Mouse (Mus musculus) lung, adult 18-20 months (tissue): ENCODE measurements around the gene Cbwd1.

Experiments used
- DNase-seq, 2 experiments: peaks; one replicate each; pipeline ENCODE4 v3.0.0; 2022; ENCODE audit warnings: mixed read lengths in 2 of 2

Cbwd1 gene

DNA sequence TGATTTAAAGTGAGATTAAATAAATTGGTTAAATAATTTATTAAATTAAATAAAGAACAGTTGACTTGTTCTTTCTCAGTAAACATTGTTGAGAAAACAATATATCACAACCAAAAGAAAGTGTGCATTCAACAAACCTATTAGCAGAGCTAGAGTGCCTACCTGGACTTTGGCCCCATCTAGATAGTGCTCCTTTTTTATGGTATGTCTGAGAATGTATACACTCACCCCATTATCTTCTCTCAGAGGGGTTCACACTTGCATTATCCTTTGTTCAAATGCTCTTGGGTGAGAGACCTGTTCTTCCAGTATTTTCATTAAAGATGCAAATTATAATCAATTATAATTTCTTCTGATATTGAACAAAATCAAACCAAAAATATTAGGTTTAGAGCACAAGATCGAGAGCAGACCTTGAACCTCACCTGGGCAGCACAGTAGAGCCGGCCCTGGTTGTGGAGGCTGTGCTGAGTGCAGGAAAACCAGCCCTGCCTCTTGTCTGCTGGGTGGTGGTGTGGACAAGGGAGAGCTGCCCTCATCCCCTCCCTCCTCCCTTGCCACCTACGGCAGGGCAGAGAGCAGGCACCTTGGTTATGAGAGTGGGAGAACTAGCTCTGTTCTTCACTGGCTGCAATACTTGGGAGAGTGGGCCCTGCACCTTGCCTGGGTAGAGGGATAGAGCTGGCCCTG lies 11.4 kb upstream of the Cbwd1 start:
- no peak for DNase-seq

DNA sequence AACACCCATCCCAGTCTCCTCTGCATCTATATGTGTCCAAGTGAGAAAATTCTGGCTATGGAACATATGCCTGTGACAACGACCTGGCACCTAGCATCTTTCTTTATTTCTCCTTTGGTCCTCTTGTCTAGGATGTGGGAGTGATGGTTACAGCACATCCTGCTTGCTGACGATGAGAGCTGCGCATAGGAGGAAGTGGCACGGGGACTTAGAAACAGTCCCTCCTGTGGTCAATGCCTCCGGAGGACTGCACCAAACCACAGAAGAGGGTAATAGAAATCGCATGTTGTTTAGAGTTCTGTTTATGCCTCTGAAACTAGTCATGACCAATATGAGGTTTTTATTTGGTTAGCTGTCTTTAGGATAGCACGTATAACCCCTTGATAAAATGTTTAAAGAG lies 9.9 kb upstream of the Cbwd1 start:
- peak; percentile 21 to 24 for DNase-seq

DNA sequence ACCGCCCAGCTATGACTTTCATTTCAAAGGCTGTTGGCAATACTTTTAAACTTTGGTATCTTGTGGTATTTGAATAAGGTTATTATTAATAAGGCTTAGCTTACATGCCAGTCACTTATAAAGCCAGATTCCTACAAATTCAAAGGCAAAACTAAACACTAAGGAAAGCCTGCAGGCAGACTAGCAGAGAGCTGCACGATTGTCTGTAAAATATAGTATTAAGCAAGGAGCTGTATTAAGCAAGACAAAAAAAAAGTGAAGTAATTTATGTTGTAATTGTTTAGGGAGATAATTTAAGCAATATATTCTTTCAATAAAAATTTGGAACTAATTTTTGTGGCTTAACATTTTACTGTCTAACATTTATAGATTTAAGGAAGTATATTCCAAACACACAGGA lies 5.5 kb upstream of the Cbwd1 start:
- no peak for DNase-seq

DNA sequence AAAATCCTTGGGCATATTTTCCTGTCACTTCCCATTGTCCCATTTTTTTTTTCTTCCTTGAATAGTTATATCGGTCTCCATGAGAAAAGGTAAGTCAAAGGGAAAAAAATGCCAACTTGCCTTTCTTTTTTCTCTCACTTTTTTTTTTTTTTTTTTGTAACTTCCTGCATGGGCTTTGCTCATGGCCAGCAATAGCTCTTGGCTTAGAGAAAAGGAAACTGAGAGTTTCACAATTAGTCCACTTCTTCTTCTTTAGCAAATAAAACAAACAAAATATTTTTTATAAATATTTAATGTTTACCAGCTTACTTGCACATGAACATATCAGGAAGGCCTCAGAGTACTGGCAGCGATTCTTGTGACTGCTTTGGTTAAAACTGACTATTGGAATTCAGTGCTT lies 4.8 kb upstream of the Cbwd1 start:
- DNase-seq = no peak

DNA sequence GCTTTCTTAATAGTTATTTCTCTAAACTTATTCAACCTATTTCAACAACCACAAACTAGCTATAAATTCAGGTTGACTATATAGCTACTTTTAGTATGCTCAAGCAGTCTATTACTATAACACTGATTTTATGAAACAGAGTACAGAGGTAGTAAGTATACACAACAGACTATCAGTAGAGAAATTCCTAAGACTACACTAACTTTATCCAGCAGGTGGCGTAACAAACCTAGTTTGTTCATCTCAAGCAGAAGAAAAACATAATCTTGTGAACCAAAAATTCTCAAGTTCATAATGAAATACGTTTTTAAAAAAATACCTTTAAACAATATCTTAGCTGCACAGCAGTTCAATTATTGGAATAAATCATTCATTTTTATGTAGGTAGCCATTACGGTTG lies 2.9 kb downstream of the Cbwd1 start:
- DNase-seq = peak in 1 of 2 experiments; percentile 25

DNA sequence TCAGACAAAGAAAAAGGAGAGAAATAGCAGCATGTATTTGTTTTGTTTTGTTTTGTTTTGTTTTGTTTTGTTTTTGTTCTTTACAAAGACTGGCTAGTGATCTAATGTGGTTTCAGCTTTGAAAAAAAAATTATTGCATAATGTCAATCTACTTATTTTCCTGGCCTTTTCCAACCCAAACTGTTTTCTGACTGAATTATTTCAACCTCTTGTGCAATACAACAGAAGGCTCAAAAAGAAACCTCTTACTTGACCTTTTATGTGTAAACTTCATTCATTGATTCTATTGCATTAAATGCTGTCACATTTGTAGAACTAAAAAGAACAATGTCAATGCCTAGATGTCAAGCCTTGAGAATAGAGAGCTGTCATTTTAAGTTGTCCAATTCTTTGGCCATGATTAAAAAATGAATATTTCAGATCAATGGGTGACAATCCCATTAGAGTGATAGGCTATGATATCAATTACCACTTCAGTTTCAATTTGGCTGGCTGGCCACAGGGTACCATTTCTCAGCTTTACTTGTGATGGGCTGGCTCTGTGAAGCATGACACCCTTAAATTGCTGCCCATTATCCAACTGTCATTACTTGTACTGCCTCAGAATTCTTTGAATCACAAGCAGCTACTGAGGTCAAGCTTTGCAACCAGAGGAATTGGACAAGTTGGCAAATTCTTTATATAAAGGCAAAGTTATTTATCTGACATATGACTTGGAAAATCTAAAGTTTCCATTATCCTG lies 15.7 kb downstream of the Cbwd1 start:
- no peak for DNase-seq

DNA sequence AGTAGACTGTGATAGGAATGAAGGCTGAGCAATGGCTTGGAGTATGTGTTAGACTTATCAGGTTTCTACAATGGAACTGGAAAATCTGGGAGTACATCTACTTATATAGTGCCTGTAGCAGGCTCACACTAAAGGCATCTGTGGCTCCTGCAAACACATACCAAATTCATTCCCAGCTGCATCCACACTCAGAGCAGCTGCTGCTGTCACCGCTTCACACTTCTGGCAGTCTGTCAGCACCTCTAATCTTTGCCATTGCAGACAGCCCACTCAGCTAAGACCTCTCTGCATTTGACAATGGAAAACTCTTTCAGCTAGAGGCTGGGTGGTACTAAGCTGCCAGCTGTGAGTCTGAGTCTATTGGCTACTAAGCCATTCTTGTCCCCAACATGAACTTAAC lies 24.3 kb downstream of the Cbwd1 start:
- no peak for DNase-seq

DNA sequence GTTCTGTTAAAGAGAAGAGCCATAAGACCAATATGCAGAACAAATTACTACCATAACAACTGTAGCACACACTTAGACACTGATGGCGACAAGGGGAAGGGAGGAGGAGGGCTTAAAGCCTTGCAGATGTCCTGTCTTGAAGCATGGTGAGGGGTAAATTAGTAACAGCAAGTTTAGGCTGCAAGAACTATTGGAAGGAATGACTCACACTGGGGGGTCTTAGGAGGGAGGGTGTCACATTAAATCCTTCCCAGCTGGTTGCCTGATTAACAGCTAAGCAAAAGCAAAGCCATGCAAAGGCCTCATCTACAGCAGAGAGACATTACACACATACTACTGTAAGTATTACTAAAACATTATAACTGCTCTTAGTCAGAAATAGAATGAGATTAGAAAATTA lies 32.4 kb downstream of the Cbwd1 start:
- DNase-seq = no peak

DNA sequence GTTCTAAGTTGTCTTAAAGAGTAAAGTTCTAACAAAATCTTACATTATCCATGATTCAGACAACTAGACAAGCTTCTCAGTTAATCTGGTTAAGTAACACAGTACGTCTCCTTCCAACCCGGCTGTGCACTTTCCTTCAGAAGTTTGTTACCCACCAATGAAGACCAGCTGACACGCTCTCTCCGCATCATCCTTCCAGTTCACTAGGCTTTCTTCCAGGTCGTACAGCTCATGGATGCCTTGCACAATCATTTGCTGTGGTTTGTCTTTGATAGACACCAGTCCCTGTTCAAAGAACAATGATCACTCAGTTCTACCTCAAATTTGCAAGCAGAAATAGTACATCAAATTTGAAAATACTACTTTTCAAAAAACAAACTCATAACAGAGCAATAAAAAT lies 40.5 kb downstream of the Cbwd1 start:
- DNase-seq = no peak

DNA sequence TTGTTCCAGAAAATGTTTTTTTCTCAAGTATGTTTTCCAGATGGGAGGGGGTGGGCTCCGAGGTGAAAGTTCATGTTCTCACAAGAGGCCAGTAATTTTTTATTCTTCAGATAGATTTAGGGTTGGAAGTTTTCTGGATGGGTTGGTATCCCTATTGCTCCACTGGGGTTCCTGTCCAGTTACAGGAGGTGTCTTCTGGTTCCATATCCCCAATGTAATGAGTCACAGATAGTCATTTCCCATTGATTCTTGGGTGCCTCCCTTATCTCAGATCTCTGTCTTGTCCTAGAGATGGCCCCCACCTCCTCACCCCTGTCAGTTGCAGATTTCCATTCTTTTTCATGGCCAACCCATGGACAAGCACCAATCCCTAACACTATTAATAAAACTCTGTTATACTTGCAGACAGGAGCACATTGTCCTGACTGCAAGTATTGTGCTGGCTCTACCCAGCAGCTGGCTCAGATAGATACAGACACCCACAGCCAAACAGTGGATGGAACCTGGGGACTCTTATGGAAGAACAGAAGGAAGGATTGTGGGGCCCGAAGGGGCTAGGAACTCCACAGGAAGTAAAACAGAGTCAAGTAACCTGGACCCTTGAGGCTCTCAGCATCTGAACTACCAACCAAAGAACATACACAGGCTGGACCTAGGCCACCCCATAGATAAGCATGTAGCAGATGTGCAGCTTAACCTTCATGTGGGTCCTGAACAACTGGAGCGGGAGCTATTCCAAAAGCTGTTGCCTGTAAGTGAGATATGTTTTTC lies 52.8 kb downstream of the Cbwd1 start:
- no peak for DNase-seq

DNA sequence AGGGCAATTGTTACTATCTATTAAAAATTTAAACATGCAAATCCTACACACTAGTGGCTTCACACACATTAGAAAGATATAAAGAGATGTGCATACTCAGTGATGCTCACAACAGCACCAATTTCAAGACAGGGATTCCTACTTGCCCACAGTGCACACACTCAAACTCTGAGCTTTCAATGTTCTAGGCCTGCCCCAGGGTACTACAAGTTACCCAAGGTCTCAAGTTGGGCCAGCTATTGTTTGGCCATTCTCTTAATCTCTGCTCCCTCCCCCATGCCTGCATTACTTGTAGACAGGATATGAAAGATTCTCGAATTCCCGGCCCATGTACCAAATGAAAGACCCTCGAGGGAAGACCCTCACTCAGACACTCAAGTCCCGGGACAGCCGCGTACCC lies 53.8 kb downstream of the Cbwd1 start:
- DNase-seq = no peak

DNA sequence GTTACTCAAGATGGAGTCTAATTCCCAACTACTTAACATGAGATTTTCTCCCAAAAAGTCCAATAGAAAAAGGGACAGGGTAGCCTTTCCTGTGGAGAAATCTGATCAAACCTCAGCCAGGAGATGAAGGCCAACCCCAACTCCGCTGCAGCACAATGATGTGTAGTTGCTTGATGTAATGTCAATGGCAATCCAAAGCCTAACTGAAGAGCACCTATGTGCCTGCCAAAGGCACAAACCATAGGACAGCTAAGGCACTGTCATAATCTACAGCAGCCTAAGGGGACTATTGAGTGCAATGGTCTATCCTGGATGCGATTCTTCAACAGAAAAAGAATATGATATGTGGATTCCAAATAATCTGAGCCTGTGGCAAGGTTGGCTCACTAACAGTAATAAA lies 58.6 kb downstream of the Cbwd1 start:
- DNase-seq = no peak

DNA sequence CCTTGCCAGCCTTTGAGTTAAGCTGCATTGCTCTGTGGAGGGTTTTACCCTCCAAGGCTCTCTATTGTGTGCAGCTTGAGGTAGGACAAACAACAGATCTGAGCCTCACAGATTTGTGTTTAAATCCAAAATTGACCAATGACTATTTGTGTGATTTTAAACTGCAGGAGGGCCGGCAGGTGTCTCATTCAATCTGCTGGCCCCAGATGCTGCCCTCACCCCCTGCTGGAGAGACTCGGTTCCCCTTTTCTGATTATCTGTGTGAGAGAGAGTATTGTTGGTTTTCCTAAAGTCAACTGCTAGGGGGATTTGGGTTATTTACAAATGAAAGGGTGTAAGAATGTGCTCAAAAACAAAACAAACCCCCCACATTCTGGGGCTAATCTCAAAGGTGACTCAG lies 59.2 kb downstream of the Cbwd1 start:
- DNase-seq = no peak

DNA sequence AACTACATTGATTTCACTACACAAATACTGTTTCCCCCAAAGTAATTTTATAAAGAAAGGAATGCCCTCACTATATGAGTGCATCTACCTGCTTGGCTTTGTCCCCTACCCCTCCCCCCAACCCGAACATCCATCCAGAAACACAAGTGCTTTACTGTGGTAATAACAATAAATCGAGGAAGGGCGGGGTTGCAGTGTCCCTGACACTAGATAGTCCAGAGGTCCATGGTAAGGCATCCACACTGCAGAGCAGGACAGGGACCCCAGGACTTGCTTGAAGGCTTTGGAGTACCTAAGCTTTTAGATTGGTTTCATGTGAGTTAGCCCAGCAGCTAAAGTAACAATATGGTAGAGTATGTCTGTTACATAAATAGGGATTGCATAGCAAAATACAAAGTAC lies 59.7 kb downstream of the Cbwd1 start:
- DNase-seq = no peak

DNA sequence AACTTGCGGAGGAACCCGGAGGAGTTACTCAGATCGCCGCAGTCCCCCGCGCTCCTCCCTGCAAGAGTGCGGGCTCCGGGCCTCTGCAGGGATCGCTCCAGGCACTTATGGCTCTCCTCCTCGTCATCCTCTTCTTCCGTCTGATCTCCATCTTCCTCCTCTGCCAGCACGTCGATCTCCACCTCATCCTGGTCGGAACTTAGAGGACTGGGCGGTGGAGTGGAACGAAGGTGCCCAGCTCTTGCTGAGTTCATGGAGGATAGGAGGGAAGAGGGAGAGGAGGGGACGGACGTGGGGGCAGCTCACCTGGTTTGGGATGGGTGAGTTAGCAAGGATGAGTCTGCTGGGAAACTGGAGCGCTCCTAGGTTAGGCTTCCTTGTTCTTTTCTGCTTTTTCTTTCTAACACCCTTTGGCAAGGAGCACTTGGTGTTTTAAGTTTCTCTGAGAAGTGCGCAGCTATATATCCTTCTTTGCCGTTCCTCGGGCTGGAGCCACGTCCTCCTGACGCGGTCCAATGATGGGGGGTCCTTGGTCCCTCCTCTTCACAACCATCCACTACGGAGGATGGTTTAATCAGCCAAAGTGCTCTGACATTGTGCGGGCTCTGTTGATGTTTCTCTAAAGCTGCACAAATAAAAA lies 60.7 kb downstream of the Cbwd1 start, which contains the start of gene Foxd4:
Foxd4 (minus strand) TSS at position 617 of the 640 bp plus-strand sequence.
- DNase-seq = no peak

DNA sequence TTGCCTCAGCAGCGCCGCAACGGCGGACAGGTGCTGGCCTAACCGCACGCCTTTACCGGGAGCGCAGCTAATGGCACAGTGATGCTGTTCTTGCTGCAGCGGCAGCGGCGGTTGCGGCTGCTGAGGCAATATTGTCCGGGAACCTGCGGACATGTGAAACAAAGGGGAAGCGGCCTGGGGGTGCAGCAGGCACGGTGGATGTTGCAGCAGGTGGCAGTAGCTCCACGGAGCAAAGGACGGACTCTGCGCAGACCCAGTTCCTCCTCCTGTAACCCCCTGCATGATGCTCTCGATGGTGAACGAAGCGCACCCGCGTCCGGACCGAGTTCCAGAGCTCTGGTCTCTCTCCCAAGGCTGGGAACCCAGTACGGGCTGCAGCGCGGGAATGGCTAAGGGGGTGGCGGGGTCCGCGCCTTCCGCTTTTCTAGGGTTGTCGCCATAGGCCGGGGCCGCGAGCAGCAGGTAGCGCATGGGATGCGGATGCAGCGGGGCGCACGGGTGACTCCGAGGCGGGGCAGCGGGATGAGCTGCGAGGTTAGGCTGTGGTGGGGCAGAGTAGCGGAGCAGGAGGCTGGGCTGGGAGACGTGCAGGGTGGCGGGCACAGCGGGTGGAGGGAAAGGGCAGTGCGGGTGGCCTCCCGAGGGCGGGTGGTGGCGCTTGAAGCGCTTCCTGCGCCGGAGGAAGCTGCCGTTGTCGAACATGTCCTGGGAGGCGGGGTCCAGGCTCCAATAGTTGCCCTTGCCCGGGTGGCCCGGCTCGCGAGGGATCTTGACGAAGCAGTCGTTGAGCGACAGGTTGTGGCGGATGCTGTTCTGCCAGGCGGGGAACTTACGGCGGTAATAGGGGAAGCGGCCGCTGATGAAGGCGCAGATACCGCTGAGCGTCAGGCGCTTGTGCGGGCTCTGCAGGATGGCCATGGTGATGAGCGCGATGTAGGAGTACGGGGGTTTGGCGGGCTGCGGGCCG lies 61.5 kb downstream of the Cbwd1 start:
- no peak for DNase-seq

DNA sequence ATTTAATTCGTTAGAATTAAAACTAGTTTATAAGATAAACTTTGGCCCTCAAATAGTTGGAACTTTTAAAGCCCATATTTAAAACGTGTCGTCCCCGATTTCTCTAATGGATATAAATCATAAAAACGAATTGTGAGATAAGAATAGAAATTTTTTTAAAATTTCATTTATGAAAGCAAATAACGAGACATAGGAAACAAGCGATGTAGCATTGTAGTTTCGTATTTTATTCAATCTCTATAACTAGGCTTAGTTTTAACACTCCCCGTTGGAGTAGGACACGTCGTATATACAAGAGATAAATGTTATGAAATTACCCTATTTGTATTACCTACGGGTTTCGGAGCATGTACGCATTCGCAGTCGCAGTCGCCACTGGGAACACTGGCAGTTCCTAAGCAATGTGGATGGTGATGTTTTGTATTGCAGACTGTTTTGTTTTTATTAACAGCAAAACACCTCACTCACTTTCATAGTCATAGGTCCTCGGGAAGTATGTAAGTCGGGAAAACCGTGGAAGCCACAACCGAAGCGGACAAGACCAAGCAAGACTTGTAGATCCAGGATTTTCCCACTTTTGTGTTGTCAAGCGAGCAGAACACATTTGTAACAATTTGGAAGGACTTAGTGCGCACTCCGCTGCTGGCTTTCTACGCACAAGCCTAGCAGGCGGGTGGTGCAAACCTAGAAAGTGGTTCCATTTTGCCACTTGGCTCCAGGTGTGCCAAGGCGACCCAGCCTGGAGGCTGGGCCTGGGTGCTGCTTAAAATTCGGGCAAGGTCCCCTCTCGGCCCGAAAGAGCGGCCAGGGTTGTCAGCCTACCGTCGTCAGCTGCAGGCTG lies 62.5 kb downstream of the Cbwd1 start:
- no peak for DNase-seq

DNA sequence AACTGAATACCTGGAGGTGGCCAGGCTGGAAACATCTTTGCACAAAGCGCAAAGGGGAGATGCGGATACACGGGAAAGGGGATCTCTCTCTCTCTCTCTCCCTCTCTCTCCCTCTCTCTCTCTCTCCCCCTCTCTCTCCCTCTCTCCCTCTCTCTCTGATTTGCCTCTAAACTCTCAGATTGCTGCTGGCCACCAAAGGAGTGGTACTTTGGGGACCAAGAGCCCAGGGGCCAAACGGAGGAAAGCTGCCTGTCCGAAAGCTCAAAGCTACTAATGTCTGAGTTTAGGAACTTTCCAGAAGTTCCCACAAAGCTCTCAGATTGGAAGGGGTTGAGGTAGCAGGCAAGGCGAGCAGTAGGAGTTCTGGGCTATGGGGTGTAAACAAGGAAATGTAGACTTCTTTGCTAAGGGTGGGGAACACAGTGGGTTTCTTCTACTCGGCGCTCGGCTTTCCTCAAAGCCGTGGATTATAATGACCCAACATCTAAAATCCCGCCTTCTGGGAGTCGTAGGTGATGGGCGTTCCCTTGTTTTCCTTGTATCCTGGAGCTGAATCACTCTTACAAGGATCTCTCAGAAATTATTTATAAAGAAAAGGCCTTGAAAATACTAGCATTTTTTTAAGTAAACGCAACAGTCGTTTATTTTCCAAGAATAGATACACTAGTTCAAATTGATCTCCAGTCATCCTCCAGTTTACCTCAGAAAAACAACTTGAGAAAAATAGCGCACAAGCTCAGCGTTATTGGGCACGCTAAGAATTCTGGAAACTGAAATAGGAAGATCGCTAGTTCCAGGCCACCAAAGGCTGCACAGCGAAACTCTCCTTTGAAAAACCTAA lies 63.3 kb downstream of the Cbwd1 start:
- no peak for DNase-seq

DNA sequence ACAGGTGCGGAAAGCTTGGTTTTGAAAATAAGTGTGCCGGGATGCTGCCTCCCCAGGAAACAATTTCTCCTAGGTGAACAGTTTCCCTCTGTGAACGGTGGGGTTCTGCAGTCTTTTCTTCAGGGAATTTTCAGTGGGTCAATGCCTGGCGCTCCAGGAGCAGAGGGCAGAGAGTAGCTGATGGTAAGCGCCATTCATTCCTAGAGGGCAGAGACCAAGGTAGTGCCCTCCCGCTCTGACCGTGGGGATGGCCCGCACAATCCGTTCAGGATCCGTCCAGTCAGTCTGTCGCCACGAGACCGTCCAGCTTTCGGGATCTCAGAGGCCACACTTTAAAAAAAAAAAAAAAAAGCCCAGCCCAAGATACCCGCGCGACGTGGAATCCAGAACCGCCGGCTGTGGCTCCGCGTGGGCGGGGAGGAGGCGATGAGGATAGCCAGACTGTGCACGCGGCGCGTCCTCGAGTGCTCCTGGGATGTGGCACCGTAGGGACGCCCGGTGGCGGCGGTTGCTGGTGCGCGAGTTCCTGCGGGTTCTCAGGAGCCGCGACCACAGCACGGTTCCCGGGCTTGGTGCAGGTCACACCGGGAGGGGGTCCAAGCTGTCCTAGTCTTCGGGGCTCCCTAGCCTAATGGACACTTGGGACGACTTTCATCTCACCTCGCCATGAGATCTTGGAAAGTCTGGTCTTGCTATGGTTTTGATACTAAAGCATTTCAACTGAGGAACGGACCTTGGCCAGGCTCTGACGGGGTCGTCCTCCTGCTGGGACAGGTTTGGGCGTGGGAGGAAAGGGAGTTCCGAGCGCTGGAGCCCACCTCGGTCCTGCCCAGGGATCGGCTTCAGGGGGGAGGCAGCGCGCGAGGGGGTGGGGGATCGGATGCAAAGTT lies 64.2 kb downstream of the Cbwd1 start:
- DNase-seq = no peak
